Mouse (Mus musculus) layer of hippocampus, postnatal 14 days (tissue): Measurements from ENCODE around the gene Csnk2a2. TPM values are rescaled to one million over a fixed set of nuclear protein-coding genes. Genes with fewer than 3 reads are reported as not detected.

Experiments
- DNase-seq, 2 experiments: peaks; one replicate each; pipeline ENCODE4 v3.0.0; 2021 to 2022; ENCODE audit warnings: low spot score in 2 of 2, mixed read lengths in 1 of 2
- total RNA-seq, 2 experiments: library from RNA; stranded (reverse); gene quantifications; 2 replicates each; pipeline ENCODE4 v1.2.3; 2021

The Csnk2a2 gene
- total RNA-seq, 2 experiments from 2014 or later: 77.4 to 79.8 TPM

DNA sequence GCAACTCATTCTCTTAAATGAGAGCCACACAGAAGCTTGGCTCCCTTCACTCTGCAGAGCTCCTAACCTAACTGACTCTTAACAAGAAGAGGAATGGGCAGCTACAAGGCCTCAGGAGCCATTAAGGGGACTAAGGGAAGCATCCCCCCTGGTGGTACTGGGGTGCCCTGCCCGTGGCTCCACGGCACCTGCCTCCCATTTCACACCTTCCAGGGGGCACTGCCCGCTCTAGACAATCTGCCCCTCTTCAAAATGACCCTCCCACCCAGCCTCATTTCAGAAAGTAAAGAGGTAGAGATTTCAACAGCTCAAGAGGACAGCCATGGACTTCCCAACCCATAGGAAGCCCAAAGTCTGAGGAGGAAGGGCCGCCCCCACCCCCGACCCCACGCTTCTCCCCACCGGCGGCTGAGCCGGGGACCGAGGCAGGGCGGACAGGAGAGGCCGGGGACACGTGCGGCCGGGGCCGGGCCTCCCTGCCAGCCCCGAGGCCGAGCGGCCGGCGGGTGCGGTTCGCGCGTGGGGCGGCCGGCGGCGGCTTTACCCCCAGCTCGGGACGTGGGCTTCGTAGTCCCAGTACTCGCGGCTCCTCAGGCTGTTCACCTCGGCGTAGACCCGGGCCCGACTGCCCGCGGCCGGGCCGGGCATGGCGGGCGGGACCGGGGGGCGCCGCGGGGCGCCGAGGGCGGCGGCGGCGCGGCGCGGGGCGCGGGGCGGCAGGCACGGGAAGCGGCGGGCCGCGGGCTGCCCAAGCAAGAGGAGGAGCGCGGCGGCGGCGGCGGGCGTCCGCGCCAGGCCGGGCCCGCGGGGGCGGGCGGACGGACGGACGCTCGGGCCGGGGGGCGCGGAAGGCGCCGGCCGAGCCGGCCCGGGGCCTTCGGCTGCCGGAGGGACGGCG, 1.8 kb downstream of the Csnk2a2 start:
- DNase-seq: no peak

DNA sequence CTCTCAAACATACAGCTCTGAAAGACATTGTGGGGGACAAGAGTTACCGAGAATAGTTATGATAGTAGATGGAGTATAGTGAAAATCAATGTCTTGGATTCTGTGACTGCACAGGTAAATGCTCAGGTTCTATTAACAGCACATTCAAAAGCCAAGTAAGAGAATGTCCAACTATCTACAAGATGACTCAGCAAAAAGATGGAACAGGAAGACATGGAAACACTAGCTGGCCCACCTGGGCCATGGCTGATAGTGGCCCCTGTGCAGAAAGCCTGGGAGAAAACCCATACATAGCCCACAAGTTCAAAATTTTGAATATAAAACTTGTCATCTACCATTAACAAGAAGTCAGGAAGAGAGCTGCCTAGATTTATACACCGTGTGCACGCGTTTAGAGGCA, 19.8 kb downstream of the Csnk2a2 start:
- DNase-seq: no peak

GRCm38 (mm10) chr8:95468995-95469394, 20.8 kb downstream of the Csnk2a2 start:
- no peak for DNase-seq

DNA sequence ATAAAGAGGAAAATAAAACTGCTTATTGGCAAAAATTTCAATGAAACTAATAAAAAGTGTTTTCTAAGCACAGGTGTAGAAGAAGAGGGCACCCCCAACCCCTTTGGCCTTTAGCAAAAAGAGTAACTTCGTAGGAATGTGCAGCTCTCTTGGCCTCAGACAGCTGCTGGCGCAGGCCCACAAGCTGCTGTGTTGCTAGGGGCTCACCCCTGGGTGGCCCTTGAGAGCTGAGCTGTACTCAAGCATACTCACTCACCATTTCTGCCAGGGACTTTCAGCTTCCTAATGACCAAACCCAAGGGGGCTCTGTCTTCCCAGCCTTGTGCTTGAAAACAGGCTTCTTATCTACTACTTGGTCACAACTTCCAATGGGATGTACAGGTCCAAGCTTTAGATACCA, 23.3 kb downstream of the Csnk2a2 start:
- DNase-seq: no peak

DNA sequence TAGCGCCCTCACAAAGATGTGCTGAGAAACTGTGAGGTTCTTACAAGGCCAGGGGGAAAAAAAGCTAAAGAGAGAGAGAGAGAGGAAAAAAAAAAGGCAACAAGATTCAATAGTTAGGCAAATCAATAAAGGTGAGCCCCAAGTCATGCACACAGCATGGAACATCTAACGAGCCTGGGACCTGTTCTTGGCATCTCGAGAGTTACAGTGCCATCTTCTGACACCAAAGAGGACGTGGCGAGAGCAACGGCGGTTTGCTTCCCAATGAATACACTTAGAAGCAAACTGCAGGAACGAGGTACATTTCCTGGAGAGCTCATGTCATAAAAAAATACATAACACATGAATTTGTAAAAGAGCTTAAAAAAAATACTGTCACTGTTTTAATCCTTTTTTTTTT, 37.3 kb downstream of the Csnk2a2 start:
- no peak for DNase-seq

- no peak for DNase-seq
Observed at GRCm38 (mm10) chr8:95450271-95450670, 39.6 kb downstream of the Csnk2a2 start.

- DNase-seq: no peak
Observed at GRCm38 (mm10) chr8:95447661-95448060, 42.2 kb downstream of the Csnk2a2 start.

GRCm38 (mm10) chr8:95445042-95445441, 44.8 kb downstream of the Csnk2a2 start:
- DNase-seq: no peak

- DNase-seq: no peak
Observed at GRCm38 (mm10) chr8:95441491-95442039, 48.3 kb downstream of the Csnk2a2 start.

- no peak for DNase-seq
Observed at GRCm38 (mm10) chr8:95440168-95440709, 49.6 kb downstream of the Csnk2a2 start.

GRCm38 (mm10) chr8:95439421-95439820, 50.4 kb downstream of the Csnk2a2 start:
- DNase-seq: no peak

DNA sequence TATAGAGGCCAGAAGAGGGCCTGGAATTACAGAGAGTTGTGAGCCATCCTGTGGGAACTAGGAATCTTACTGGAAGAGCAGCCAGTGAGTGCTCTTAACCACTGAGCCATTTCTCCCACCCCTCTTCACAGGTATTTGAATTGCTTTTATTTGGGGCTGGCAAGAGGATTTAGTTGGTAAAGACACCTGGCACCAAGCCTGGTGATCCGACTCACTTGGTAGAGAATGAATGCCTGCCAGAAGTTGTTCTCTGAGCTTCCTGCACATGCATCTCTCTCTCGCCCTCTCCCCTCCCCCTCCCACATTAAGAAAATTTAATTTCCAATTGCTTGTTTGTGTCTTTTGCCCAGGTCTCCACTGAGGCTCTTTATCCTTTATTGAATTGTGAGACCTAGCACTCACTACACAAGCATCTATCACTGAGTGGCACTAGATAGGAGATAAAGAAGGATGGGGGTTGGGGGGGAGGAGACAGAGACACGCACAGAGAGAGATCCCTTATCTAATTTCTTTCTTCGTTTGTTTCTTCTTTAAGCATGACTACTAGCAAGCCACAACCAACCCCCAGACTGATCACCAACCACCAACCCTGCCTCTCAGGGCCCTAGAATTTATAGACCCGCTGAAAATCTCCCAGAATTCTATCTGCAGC, 52.4 kb downstream of the Csnk2a2 start:
- DNase-seq: no peak

GRCm38 (mm10) chr8:95435930-95436329, 53.9 kb downstream of the Csnk2a2 start:
- no peak for DNase-seq

DNA sequence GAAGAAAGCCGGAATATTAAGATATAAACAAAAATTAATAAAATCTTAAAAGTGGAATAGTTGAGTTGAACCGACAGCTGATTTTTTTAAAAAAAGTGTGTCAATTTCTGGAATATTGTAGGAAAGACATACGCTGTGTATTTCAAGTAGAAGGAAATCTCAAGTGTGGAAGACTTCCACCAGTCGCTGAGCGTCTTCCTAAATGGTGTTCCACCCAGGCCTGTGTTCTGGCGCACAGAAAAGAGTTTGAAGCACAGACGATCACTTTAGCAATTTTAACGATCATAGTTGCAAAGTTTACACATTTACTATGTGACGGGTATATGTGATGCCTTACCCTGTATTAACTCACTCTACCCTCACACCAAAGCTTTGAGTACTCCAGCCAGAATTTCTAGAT, 54.4 kb downstream of the Csnk2a2 start:
- DNase-seq: no peak

DNA sequence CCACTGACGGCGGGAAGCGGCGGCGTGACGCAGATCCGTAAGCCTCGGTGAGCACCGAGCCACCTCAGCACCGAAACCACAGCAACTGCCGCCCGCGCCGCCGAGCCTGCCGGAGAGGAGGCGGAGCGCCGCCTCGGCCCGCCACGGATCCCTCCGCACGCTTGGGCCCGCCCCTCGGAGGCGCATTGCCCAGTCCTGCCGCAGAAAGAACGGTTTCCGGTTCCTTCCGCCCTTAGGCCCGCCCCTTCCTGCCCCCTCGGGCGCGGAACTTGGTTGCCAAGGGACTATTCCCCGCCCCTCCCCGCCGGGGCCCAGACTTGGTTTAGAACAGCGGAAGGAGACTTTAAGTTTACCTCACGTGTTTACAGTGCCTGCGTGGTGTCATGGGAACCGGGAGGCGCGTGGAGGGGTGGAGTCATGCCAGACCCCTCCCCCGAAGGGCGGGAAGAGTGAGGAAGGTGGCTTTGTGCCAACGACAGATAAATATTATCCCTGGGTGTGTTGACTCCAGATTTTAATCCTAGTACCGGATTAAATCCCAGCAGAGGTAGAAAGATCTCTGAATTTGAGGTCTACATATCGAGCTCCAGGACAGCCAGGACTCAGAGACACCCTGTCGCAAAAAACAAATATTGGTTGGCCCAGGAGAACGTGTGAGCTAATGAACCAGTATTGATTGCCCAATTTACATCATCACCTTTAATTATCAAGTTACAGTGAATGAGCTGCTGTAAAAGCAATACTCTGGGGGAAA, 55.0 kb downstream of the Csnk2a2 start, which contains the start of gene Cfap20:
TSS of gene Cfap20 (minus strand) at position 184 of the 754 bp plus-strand sequence.
- peak; percentile 99 for DNase-seq

- no peak for DNase-seq
Observed at GRCm38 (mm10) chr8:95434233-95434632, 55.6 kb downstream of the Csnk2a2 start.

GRCm38 (mm10) chr8:95433124-95433523, 56.7 kb downstream of the Csnk2a2 start:
- no peak for DNase-seq

GRCm38 (mm10) chr8:95432471-95432870, 57.4 kb downstream of the Csnk2a2 start:
- no peak for DNase-seq

DNA sequence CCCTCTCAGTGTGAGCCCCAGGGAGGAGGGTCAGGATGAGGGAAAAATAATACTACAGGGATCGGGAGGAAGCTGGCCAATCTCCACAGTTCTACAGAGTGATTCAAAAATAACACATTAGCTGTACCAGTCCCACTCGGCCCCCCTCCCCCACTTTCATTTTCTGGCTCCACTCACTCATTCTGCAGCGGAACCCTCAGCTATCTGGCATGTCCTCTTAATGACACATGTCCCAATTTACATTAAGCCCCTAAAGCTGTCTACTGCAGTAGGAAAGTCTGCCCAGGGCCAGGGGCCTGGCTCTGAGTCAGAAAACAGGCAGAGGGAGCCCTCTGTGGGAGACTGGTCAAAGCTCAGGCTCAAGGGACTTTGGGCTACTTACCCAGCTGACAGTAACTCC, 59.9 kb downstream of the Csnk2a2 start:
- peak; percentile 45 to 76 for DNase-seq

GRCm38 (mm10) chr8:95427594-95428535, 62.0 kb downstream of the Csnk2a2 start:
- DNase-seq: peak; percentile 63 to 81
